Mouse (Mus musculus) layer of hippocampus, postnatal 10 days (tissue): ENCODE data around the gene Arhgef40. TPM values are rescaled to one million over a fixed set of nuclear protein-coding genes. Genes with fewer than 3 reads are reported as not detected.

Source experiments
- DNase-seq, 2 experiments: peaks; one replicate each; pipeline ENCODE4 v3.0.0; 2021; ENCODE audit warnings: low spot score in 2 of 2
- total RNA-seq, 2 experiments: library from RNA; stranded (reverse); gene quantifications; 2 replicates each; pipeline ENCODE4 v1.2.3; 2021

The Arhgef40 gene
- total RNA-seq, 2 experiments from 2014 or later, result 53.4 to 59.6 TPM

DNA sequence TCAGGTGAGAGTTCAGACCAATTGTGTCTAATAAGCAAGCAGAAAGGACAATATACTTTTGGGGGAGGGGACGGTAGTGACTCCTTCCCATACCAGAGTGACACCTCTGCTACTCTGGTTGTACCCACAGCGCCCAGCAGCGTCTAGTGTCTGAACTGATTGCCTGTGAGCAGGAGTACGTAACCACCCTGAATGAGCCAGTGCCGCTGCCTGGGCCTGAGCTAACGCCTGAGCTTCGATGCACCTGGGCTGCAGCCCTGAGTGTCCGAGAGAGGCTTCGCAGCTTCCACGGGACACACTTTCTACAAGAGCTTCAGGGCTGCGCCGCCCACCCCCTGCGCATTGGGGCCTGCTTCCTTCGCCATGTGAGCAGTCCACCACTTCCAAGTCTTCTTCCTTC lies 13.0 kb downstream of the Arhgef40 start:
- DNase-seq, result no peak

DNA sequence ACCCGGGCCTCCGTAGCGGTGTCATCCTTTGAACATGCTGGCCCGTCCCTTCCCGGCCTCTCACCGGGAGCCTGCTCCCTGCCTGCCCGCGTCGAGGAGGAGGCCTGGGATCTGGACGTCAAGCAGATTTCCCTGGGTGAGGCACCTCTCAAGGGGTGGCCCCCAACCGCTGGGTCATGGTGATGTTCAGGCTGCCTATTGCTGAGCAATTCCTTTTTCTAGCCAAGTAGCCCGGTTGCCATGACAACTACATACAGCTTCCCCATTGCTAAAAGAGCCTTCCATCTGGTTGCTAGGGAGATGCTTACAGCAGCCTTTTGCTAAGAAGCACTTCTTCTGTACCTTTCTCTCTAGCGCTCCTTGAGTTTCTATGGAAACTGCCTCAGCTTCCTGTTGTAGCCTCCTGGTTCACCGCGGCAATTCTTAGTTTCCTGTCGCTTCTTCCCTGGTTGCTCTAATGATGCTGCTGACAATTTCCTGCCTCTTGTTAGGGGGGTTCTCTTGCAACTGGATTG lies 19.5 kb downstream of the Arhgef40 start:
- DNase-seq, result peak; percentile 60 to 78

DNA sequence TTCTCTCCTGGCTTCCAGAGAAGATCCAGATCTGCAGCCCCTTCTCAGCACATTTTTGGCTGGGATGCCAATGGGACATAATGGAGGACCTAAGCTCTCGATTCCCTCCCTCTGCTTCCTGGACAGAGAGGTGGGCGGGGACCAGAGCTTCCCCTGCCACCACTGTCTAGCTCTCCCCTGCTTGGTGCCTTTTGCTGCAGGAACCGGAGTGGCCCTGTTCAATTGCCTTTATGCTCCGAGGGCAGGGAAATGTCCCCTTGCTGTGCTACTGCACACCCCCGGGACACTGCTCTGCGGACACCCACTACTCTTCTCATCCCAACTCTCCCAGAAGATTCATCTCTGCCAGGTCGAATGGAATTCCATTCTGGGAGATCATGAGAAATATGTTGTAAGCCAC lies 20.6 kb downstream of the Arhgef40 start:
- no peak for DNase-seq

DNA sequence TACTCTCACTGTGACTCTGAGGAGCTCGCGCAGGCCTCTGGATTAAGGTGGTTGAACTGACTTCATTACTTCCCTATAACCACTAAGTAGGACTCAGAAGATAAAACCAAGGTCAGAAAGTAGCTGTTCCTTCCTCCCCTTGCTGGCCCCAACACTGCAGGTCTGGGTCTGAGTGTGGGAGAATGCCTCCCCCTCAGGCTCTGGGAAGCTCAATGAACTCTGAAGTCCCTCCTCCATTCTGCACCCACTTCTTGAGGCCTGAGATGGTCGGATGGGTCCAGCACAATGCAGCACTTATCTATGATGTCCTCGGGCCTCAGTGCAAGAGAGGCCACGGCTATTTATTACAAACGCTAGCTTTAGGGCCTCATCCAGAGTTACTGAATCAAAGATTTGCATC lies 21.1 kb downstream of the Arhgef40 start:
- no peak for DNase-seq

DNA sequence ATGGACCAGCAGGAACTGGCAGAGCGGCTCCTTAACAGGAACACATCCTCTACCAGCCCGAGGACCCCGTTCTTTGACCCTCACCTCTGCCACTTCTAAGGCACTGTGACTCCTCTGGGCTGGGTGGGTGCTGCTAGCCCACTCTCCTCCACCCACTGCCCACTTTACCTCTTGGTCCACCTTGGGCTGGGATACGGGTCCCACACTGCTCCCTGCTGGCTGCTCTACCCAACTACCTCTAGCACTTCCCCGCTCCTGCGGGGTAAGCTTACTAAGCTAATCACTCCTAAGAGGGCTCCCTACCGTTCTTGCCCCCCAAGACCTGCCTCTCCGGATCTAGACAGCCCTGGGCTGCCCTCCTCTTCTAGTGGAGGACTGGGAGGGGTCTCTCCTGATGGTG lies 21.7 kb downstream of the Arhgef40 start:
- peak in 1 of 2 experiments; percentile 47 for DNase-seq

DNA sequence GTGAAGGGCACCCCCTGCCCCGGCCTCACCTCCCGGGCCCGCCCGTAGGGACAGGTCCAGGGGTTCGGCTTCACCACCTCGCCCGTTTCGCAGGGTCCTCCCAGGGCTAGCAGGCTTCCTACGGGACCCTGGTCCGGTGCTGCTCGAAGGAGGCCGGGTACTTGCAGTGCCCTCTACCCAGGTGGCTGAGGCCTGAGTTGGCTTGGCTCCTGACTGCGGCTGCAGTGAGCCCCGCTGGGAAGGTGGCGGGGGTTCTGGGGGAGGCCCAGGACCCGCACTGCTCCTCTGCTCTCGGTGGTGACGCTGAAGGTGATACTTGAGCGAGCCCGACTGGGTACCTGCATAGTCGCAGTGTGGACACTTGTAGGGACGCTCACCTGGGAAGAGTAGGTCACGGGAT lies 22.3 kb downstream of the Arhgef40 start:
- no peak for DNase-seq

DNA sequence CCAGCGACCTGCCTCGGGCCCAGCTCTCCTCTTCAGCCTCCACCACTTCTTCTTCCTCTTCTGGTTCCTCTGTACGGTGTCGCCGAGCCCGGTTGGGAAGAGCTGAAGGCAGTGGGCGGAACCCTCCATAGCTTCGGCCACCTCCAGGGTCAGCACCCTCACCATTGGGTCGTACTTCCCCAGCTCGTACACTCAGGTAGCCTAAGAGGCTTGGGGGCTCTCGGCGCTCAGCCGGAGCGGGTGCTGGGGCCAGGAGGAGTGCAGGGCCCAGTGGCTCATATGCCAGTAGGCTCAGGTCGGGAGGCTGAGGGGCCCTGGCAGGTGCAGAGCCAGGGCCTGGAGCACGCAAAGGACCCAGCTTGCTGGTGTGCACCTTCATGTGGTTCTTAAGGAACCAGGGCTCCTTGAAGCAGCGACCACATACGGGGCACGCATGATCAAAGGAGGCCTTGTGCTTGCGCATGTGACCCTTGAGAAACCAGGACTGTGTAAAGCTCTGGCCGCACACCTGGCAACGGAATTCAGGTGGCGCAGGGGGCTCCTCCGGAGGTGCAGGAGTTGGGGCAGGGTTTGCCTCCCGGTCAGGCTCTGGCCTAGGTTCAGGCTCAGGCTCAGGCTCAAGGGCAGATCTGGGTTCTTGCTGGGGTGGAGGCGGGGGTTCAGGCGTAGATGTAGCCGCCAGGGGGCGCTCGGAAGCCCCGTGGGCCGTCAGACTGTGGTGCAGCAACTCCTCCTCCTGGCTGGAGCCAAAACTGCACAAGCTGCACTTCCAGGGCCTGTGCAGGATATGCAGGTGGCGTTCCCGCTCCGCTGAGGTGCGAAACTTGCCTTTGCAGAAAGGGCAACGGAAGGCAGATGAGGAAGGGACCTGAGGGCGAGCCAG lies 24.0 kb downstream of the Arhgef40 start:
- DNase-seq, result peak; percentile 95 to 97

DNA sequence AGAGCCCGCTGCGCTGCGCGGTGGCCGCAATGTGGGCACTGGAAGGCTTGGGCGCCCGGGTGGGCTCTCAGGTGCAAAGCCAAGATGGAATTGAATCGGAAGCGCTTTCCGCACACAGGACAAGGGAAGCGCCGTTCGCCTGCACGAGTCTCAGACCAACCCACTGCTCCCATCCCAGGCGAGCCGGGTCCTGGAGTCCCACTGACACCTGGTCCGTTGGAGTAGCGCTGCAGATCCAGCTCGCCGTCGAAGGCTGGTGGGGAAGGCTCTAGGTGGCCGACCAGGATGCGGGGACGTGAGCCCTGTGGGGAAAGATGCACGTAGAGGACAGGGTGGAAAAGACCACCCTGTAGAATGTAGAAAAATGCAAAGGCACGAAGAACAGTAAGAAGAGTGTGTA lies 24.8 kb downstream of the Arhgef40 start:
- no peak for DNase-seq

DNA sequence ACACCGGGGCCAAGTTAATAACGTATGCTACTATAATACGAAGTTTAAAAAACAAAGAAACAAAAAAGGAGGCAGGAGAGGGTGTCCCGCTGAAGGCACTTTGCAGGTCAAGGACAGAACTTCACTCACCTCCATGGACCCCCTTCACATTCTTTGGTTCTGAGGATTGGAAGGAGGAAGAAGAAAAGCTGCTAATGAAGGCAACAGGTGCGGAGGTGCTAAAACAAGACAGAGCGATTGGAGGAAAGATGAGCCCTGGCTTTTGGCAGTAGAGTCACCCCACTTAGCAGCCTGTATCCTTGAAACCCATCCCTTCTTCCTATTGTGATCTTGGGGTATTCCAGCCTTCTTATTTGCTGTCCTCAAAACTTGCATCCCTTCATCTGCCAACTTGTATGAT lies 25.3 kb downstream of the Arhgef40 start:
- no peak for DNase-seq

DNA sequence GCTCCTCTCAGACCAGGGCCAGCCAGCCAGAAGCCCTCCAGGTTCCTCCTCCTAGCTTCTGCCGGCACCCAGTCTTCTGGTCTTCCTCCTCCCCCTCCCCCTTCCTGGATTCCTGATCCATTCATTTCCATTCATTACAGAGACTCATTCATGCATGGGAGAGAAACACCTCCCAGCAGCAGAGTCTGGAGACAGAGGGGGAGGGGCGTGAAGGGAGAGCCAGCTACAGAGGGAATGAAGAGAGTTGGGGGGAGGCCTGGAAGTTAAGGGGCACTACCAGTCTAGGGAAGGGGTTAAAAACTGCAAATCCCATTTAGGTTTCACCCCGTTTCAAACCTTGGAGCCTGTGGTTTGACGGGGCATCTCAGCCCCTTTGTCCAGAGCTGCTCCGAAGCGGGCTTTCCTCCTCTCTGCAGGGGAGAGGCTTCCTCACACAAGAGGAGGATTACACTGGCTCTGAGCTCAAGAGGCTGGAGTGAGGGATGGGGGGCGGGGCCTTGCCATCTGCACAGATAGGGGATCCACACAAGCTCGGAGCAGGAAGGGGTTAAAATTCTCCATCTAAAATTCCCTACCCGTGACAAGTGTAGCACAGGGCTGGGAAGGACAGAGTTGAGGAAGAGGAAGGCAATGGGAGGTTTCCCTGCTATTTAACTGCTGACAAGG lies 26.1 kb downstream of the Arhgef40 start:
- DNase-seq, result peak; percentile 65 to 78

DNA sequence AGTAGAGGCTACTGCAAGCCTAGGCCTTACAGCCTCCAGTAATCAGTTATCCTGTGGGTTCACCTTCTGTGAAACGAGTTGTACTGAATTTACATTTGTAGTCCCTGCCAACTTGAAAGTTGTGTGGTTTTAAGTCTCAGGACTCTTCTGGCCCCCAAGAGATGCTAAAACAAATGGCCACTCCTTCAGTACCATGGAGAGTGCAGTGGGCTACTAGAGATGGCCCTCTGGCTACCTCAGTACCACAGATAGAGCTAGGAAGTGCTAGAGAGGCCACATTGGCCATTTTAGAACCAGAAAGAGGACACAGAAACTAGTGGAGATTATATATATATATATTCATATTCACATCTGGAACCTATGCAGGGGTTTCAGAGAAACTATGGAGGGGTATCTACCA lies 27.2 kb downstream of the Arhgef40 start:
- DNase-seq, result no peak

DNA sequence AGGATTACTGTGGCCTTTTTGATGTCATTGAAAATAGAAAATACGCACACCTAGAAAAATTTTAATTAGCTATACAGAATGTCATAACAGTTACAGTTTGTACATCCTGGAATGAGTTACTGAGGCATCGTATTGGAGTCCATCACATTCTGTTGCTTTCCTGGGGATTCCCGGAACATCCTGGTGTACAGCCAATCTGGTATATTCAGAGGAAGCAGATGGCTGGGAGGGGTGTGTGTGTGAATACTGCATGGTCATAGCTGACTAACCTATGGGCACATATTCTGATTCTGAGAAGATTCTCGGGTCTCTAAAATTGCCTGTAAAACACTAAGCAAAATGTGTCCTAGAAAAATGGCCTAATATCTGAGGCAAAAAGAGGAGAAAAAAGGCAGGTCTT lies 27.6 kb downstream of the Arhgef40 start:
- no peak for DNase-seq

DNA sequence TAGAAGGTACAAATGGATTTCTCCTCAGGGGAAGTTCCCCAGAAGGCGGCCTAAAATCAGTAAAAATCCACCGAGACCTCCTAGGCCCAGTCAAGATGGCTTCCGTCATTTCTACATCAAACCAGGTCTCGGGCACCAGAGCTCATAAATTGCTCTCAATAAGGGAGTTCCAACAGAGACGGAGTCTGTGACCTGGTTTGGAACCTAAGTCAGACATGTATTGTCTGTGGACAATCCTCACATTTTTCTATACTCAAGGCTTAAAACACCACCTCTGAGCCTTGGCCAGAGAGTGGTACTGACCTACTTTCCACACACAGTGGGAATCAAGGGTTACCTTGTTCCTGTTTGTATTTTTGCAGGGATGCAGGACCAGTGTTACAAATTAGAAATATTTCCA lies 28.0 kb downstream of the Arhgef40 start:
- no peak for DNase-seq

DNA sequence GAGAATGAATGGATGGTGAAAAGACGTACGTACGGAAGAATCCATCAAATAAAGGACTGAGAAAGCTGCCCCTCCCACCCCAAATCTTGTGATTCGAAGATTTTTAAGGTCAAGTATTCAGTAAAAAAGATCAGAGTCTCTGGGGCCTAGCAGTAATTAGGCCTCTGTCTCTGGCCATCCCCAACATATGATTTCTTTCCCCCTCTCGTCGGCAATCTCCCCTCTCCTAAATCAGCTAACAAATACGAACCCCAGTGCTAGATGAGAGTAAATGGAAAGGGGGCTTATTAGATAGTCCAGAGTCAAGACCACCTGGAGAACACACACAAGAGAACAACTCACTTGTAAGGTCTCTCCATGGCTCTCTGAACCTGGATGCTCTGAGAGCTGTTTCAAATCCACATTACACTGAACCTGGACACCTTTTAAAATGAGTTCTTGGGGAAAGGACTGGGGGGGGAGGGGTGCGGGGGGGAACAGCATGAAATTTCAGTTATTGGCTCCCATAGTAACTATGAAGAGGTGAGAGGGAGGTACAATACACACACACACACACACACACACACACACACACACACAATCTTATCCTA lies 28.6 kb downstream of the Arhgef40 start:
- no peak for DNase-seq

DNA sequence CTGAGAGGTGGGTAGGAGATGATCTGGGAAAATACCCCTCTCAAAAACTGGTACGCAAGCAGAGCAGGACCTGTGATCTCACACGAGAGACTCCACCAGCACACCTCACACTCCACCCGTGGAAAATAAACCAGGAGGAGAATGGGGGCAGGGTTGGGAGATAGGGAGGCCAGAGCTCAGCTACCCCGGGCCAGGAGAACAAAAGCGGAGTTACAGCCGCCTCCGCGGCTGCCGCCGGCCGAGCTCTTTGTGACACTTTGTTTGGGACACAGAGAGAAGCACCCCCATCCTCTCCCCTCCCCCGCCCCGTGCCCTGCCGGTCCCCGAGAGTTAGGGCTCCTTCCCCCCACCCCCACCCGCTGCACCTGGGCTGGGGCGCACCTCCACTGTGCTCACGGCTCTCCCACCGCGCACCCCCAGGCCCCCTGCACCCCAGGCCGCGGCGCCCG lies 29.3 kb downstream of the Arhgef40 start:
- peak in 1 of 2 experiments; percentile 28 for DNase-seq

DNA sequence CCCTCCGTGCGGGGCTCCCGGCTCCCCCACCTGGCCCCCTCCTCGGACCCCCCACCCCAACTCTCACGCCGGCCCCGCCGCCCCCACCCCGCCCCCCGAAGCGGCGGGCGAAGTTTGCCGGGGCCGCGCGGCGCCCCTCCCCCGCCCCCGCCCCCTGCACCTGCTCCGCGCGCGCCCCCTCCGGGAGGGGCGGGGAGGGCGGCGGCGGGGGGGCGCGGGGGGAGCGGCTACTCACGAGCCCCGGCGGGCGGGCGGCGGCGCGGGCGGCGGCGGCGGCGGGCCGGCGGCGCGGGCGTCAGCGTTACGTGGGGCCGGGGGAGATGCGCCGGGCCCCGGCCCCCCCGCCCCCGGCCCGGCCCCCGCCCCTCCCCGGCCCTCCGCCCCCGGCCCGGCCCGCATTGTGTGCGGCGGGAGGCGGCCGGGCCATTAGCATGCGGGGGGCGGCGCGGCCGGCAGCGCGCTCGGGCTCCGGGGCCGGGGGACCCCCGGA lies 29.8 kb downstream of the Arhgef40 start:
- DNase-seq, result no peak

DNA sequence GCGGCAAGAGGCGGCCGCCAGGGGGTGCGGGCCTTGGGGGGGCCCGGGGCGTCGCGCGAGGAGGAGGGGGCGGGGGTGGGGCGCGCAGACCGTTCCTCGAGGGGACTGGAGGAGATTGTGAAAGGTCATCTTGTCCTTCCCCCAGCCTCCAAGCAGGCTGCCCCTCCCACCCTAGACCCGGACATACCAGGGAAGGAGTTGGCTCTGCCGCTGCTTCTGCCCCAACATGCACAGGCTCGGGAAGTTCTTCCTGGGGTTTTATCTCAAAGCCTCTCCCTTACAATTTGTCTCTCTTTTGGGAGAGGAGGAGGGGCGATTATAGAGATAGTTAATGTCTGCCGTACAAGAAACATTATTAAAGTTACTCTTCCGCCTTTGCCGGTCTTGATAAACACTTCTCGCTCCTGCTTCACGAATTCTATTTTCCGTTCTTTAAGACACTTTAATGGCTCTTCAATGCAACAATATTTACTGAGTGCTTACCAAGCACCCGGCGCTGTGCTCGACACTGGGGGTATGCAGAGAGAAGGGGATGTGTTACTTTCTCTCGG lies 30.3 kb downstream of the Arhgef40 start:
- DNase-seq, result peak; percentile 46 to 64

DNA sequence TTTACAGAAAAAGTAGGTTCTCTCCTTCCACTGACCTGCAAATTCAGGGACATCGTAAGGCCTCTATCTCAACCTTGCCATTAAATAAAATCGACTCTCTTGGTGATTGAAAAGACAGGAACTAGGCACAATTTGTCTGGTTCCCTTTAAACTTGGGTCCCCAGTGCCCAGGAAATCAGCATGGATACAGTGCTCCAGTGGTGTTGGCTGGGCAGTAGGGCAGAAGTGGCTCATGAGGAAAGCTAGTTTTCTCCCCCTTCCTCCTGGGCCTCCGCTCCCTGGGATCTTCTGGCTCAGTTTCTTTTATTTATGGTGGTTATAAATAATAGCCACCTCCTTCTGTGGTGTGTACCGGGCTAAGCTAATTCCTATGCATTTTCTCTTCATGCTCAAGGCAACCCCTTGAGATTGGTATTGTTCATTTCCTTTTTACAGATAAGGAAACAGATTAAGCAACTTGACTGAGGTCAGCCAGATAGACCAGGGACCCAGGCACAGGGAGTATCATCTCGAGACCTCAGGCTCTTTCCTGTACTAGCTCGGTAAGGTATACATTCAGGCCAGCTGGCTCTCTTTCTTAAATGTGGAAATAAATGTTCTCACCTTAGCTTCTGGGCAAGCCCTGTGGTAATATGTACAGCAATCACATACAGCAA lies 31.1 kb downstream of the Arhgef40 start, which contains the start of gene Tmem253:
Gene Tmem253, plus strand, starts transcription at position 214 of the 656 bp plus-strand sequence.
- no peak for DNase-seq

DNA sequence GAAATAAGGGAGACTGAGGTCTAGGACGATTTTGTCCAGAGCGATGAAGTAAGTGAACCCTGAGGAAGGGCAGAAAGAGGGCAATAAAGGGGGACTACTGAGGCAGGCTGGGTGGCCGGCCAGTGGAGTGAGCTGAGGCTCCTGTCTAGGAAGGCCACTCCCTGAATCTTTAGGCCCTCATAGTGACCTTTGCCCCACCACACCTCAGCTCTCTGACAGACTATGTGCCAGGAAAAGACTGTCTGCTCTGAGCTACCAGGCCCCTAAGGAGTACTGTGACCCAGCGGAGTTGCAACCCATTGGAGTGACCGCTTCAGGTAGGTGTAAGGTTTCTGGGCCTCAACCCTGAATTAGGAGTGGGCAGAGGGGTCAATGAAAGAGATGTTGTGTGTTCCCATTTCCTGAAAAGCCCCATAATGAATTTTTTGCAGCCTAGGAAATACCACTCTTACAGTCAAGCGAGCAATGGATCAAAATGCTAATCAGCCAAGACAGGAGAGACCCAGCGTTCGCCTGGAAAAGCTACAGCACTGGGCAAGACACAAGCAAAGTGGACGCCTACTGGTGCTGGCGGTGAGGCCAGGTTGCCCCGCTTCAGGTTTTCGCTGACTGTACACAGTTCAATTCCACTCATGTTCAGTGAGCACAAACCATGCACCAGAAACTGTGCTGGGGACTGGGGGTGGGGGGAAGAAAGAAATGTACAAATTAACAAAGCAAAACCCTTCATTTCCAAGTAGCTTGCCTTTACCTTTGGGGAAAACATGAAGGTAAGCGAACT lies 32.3 kb downstream of the Arhgef40 start:
- no peak for DNase-seq

DNA sequence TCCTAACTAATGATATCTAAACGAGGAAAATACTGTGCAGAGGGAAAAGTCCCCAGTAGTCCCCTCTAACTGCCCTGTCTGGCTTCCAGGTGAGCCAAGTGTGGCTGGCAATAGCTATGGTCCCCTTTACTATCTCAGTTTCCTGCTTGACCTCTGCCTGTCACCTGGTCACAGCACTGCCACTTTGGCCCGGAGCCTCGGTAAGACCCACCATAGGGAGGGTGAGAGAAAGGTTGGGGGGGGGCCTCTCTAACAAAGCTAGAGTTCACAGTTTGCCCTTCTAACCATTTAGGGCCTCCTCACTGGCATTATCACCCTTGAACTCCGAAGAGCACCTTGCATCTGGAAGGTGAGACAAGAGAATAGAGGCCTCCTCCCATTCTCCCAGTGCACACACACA lies 33.1 kb downstream of the Arhgef40 start:
- DNase-seq, result no peak
